Mouse (Mus musculus) spleen, adult 18-20 months (tissue): ENCODE measurements at regions not wholly inside any gene's neighbourhood (a gene's known extent, or its start where the extent isn't known, plus 50 kb on each side); places are given as distances from the start of the nearest gene placed in this dataset.

Experiments used
- DNase-seq, 2 experiments: peaks; one replicate each; pipeline ENCODE4 v3.0.0; 2022; ENCODE audit warnings: mixed read lengths in 2 of 2

- no peak for DNase-seq
Measured at GRCm38 (mm10) chr13:6465911-6466419, 82.0 kb upstream of the Pitrm1 start.

DNA sequence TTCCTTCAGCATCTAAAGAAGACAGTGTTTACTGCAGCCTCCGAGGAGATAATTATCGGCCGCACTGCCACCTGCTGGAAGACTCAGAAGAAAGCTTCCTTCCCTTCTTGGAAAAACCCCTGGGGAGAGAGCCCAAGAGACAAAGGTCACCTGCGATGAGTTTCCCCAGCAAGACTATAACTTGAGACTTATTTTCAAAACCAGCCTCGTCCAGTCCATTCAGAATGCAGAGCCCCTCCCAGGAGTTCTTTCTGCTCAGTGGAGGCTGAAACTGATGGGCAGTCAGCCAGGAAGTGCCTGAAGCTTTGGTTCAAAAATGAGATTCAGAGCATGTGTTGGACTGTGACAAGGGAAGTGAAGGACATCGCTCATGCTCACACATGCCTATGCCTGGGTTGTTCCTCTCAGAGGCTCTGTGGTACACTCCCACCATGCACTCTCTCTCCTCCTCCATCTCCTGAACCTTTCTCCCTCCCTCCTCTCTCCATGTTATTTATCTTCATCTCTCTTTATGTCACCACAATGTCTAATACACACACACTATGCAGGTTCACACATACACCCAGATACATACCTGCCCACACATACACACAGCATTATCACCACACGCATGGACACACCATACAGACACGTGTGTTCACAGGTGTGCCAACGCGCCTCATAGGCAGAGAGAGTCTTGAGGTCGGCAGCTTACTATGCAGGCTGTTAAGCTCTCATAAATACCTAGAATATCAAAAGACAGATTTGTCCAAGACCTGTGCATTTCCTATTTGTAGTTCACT, 78.3 kb upstream of the Pitrm1 start:
- DNase-seq: peak in 1 of 2 experiments; percentile 21

DNA sequence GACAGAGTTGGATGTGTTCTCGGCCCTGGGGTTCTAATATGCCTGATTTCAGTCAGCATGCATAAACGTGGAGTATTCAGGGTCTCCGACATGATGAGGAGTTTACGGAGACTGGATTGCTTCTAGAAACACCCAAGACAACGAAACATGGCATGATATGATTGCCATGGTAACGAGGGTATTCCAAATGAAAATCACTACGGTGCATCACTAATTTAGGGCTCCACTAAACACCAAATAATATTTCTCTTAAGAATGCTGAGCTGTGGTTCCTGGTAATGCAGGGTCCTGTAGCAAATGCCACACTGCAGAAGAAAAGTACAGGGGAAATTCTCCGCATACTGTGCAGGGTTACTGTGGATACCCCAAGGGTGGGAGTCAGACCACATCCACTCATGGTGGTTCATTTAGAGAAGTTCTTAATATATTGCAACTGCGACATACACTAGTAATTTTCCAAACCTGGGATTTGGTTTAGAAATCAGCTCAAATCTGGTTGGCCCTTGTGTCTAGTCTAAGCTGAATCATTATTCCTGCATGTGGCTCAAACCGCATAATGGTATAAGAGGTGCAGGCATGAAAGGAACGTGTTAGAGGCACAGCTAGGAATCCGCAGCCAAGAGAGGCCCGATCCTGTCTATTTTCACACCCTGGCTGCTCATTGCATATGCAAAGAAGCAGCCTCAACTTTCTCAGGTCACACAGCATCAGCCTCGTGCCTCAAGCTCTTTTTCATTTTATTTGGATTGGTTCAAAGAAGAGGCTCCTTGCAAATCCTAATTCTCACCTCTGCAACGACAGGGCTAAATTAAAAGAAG, 77.5 kb upstream of the Pitrm1 start:
- no peak for DNase-seq

DNA sequence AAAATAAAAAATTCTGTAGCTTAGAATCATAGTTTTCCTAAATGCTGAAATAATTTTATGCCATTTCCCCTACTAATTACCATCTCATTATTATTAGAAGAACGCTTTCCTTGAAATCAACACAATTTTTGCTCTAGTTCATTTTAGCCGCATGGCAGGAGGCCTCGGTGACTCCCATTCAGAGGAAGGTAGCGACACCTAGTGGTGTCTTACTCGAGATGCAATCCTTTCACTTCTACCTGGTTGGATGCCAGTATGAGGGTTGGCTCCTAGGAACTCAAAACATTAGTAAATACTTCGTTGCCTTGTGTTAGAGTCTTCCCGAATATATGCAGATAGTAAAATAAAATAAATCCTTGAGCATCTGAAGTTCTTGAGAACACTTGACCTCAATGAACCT, 76.3 kb upstream of the Pitrm1 start:
- peak in 1 of 2 experiments; percentile 33 for DNase-seq

- no peak for DNase-seq
Measured at GRCm38 (mm10) chr13:6473401-6474190, 74.4 kb upstream of the Pitrm1 start.

GRCm38 (mm10) chr13:6479667-6480066, 68.3 kb upstream of the Pitrm1 start:
- no peak for DNase-seq

DNA sequence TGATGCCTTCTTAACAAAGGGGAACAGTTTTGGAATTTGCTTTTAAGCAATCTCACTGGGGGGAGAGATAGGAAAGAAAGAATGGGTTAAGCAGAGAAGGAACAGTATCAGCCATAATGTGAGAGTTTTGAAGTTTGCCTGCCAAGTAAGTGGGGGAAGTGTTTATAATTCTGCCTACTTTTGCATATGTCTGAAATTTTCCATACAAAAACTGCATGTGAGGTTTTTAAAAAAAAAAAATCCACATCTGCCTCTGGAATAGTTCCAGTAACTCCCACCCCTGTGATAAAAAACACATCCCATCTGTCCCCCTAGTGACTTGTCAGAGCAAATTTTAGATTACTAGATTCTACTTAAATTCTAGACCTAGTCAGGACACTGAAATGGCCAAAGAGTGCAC, 63.5 kb upstream of the Pitrm1 start:
- no peak for DNase-seq

GRCm38 (mm10) chr13:6487837-6488236, 60.1 kb upstream of the Pitrm1 start:
- DNase-seq: no peak

GRCm38 (mm10) chr13:6492916-6493619, 54.9 kb upstream of the Pitrm1 start:
- no peak for DNase-seq
